Mouse (Mus musculus) testis, adult 2 months (tissue): ENCODE data around the gene Srsy.
"Not testable (repeated sequence)": the region's sequence is repeated elsewhere in the genome, so short reads cannot be mapped to it uniquely, and the experiment has no call there.

Experiments
- CTCF ChIP-seq: fragments of 200-500 bp; IDR thresholded peaks from 2 replicates; pipeline ENCODE4 v1.5.1; 2012; ENCODE audit warnings: low read depth, mild to moderate bottlenecking, inconsistent platforms, low read length, moderate library complexity; ENCODE audit not compliant: control insufficient read depth, insufficient read depth, insufficient replicate concordance
- POLR2A ChIP-seq: fragments of 200-500 bp; IDR thresholded peaks from 2 replicates; pipeline ENCODE4 v1.6.1; 2012; ENCODE audit warnings: low read depth, mild to moderate bottlenecking, inconsistent platforms, low read length, moderate library complexity; ENCODE audit not compliant: control insufficient read depth

- TF ChIP-seq CTCF, POLR2A: not testable (repeated sequence)
These were observed at the start of gene Srsy for GRCm38 (mm10) chrY:17937230-17937629.
